Mouse (Mus musculus) myocyte (in vitro differentiated cells): ENCODE measurements around the gene Bckdk. TPM values are rescaled to one million over a fixed set of nuclear protein-coding genes. Genes with fewer than 3 reads are reported as not detected.
A peak's percentile ranks its signal among the peaks of the same experiment; 100 is the strongest.

Experiments
- H3K27me3 ChIP-seq: one replicate; pipeline ENCODE4 v1.6.1; 2011; ENCODE audit not compliant: control insufficient read depth, insufficient read depth, insufficient read length
- H3K36me3 ChIP-seq: one replicate; pipeline ENCODE4 v1.6.1; 2011; ENCODE audit not compliant: control insufficient read depth, insufficient read depth
- H3K4me2 ChIP-seq: one replicate; pipeline ENCODE4 v1.6.1; 2011; ENCODE audit warnings: low read depth, control low read depth
- H3K4me3 ChIP-seq: one replicate; pipeline ENCODE4 v1.5.1; 2011; ENCODE audit warnings: mild to moderate bottlenecking, control low read depth, moderate library complexity
- H3K79me2 ChIP-seq: one replicate; pipeline ENCODE4 v1.6.1; 2011; ENCODE audit not compliant: control insufficient read depth, insufficient read depth
- H3ac ChIP-seq: one replicate; pipeline ENCODE4 v1.6.1; 2011; ENCODE audit not compliant: control insufficient read depth, insufficient read length
- CEBPB ChIP-seq: IDR thresholded peaks from 2 replicates; pipeline ENCODE4 v1.6.1; 2011; ENCODE audit warnings: mild to moderate bottlenecking, moderate library complexity; ENCODE audit not compliant: poor library complexity, insufficient read depth, severe bottlenecking
- E2F4 ChIP-seq: IDR thresholded peaks from one replicate; pipeline ENCODE4 v1.6.1; 2011; ENCODE audit warnings: mild to moderate bottlenecking, control low read depth, moderate library complexity; ENCODE audit not compliant: insufficient read depth
- MAX ChIP-seq: IDR thresholded peaks from one replicate; pipeline ENCODE4 v1.6.1; 2011; ENCODE audit warnings: low read depth, mild to moderate bottlenecking, control low read depth
- MYOD1 ChIP-seq, 3 experiments: IDR thresholded peaks; one replicate each; pipeline ENCODE4 v1.6.1; 2011; ENCODE audit warnings: control low read depth in 2 of 3, low read depth in 2 of 3, mild to moderate bottlenecking in 2 of 3, moderate library complexity in 1 of 3; ENCODE audit not compliant: insufficient read length in 2 of 3, control insufficient read depth in 1 of 3
- MYOG ChIP-seq, 3 experiments: IDR thresholded peaks; one replicate each; pipeline ENCODE4 v1.6.1; 2011; ENCODE audit warnings: control low read depth in 2 of 3, low read depth in 2 of 3, mild to moderate bottlenecking in 2 of 3; ENCODE audit not compliant: insufficient read length in 2 of 3, control insufficient read depth in 1 of 3, insufficient read depth in 1 of 3
- POLR2A ChIP-seq: IDR thresholded peaks from one replicate; pipeline ENCODE4 v1.6.1; 2011; ENCODE audit warnings: low read depth, mild to moderate bottlenecking, control low read depth, moderate library complexity; ENCODE audit not compliant: insufficient read length
- POLR2AphosphoS2 ChIP-seq: IDR thresholded peaks from one replicate; pipeline ENCODE4 v1.6.1; 2011; ENCODE audit warnings: low read depth, control low read depth; ENCODE audit not compliant: insufficient read length
- REST ChIP-seq: IDR thresholded peaks from one replicate; pipeline ENCODE4 v1.6.1; 2011; ENCODE audit warnings: mild to moderate bottlenecking, control low read depth, moderate library complexity; ENCODE audit not compliant: insufficient read depth, insufficient read length
- SRF ChIP-seq: IDR thresholded peaks from one replicate; pipeline ENCODE4 v1.6.1; 2011; ENCODE audit warnings: low read depth; ENCODE audit not compliant: control insufficient read depth, insufficient read length
- TCF12 ChIP-seq: IDR thresholded peaks from one replicate; pipeline ENCODE4 v1.6.1; 2011; ENCODE audit warnings: mild to moderate bottlenecking, control low read depth; ENCODE audit not compliant: poor library complexity, insufficient read depth, severe bottlenecking
- TCF3 ChIP-seq: IDR thresholded peaks from one replicate; pipeline ENCODE4 v1.6.1; 2011; ENCODE audit warnings: low read depth, control low read depth; ENCODE audit not compliant: insufficient read length
- USF1 ChIP-seq: IDR thresholded peaks from one replicate; pipeline ENCODE4 v1.6.1; 2011; ENCODE audit warnings: low read depth, mild to moderate bottlenecking, control low read depth, moderate library complexity
- polyA plus RNA-seq: library from polyadenylated mRNA; unstranded; fragments of >200 nt; fragmentation: generic; extraction: Trizol; gene quantifications from one replicate; pipeline ENCODE4 v1.2.1, GENCODE M21; 2012; ENCODE audit warnings: missing spikeins

Gene Bckdk
- polyA plus RNA-seq, 1 experiment = 53.2 TPM

GRCm38 (mm10) chr7:127876467-127877348, 27.2 kb upstream of the Bckdk start, which contains the start of gene Zfp668:
Gene Zfp668, minus strand, starts transcription at chr7:127876828.
- H3K4me2 ChIP-seq = peak within 1 kb of the TSS; percentile 81
- peaks cover 69% of the 10 kb centered on the region for H3K79me2 ChIP-seq
- peak within 1 kb of the TSS; percentile 83 for H3ac ChIP-seq
- no peak for TF ChIP-seq TCF12
- TF ChIP-seq SRF = no peak
- TF ChIP-seq MYOG (IDR thresholded peaks at IDR 0.05; ENCODE audit: control insufficient read depth in 1 of 3, insufficient read depth in 1 of 3, insufficient read length in 2 of 3, low read depth in 2 of 3) = peak in 1 of 3 experiments; percentile 39
- TF ChIP-seq REST = no peak
- peak; percentile 91 for TF ChIP-seq POLR2AphosphoS2
- TF ChIP-seq USF1 = no peak
- TF ChIP-seq MAX = no peak
- peak; percentile 7 for TF ChIP-seq E2F4
- peak in 1 of 3 experiments; percentile 27 for TF ChIP-seq MYOD1 (IDR thresholded peaks at IDR 0.05; ENCODE audit: control insufficient read depth in 1 of 3, insufficient read length in 2 of 3, low read depth in 2 of 3)
- TF ChIP-seq TCF3 = no peak
- TF ChIP-seq CEBPB = no peak
- TF ChIP-seq POLR2A = peak; percentile 67
- peak within 1 kb of the TSS; percentile 98 for H3K4me3 ChIP-seq
- H3K27me3 ChIP-seq = no peaks in the 10 kb centered on the region
- H3K36me3 ChIP-seq = peaks cover 10% of the 10 kb centered on the region

- Histone ChIP-seq H3K36me3 (peaks cover 10% of the 10 kb centered on the region), H3ac (no peak overlapping the region), H3K4me3 (no peak overlapping the region), H3K79me2 (peaks cover 65% of the 10 kb centered on the region), H3K4me2 (no peak overlapping the region), H3K27me3 (no peaks in the 10 kb centered on the region)
- no peak for TF ChIP-seq MAX
- no peak for TF ChIP-seq E2F4
- no peak for TF ChIP-seq CEBPB
- no peak for TF ChIP-seq TCF12
- TF ChIP-seq POLR2AphosphoS2 = no peak
- TF ChIP-seq REST = no peak
- no peak for TF ChIP-seq TCF3
- no peak for TF ChIP-seq MYOD1 (IDR thresholded peaks at IDR 0.05; ENCODE audit: control insufficient read depth in 1 of 3, insufficient read length in 2 of 3, low read depth in 2 of 3)
- TF ChIP-seq SRF = no peak
Measured at GRCm38 (mm10) chr7:127879301-127879700, 24.6 kb upstream of the Bckdk start.

- no peaks in the 10 kb centered on the region for H3K27me3 ChIP-seq
- peaks cover 16% of the 10 kb centered on the region for H3K36me3 ChIP-seq
- no peak overlapping the region for H3ac ChIP-seq
- TF ChIP-seq MYOD1 (IDR thresholded peaks at IDR 0.05; ENCODE audit: control insufficient read depth in 1 of 3, insufficient read length in 2 of 3, low read depth in 2 of 3) = no peak
- no peak for TF ChIP-seq USF1
- no peak for TF ChIP-seq CEBPB
- TF ChIP-seq TCF12 = no peak
- no peak for TF ChIP-seq MAX
- no peak for TF ChIP-seq MYOG (IDR thresholded peaks at IDR 0.05; ENCODE audit: control insufficient read depth in 1 of 3, insufficient read depth in 1 of 3, insufficient read length in 2 of 3, low read depth in 2 of 3)
- no peak for TF ChIP-seq POLR2A
- TF ChIP-seq TCF3 = no peak
- no peak for TF ChIP-seq REST
- TF ChIP-seq E2F4 = no peak
- no peak for TF ChIP-seq SRF
- no peak for TF ChIP-seq POLR2AphosphoS2
- peaks cover 53% of the 10 kb centered on the region for H3K79me2 ChIP-seq
- no peak overlapping the region for H3K4me2 ChIP-seq
- no peak overlapping the region for H3K4me3 ChIP-seq
Measured at GRCm38 (mm10) chr7:127880431-127880830, 23.5 kb upstream of the Bckdk start.

GRCm38 (mm10) chr7:127885951-127886350, 17.9 kb upstream of the Bckdk start:
- Histone ChIP-seq H3ac (no peak overlapping the region), H3K36me3 (peaks cover 17% of the 10 kb centered on the region), H3K4me3 (no peak overlapping the region), H3K79me2 (peaks cover 28% of the 10 kb centered on the region), H3K4me2 (peak overlapping the region; percentile 38), H3K27me3 (no peaks in the 10 kb centered on the region)
- TF ChIP-seq POLR2AphosphoS2 (peak; percentile 23), CEBPB (no peak), MYOD1 (IDR thresholded peaks at IDR 0.05; ENCODE audit: control insufficient read depth in 1 of 3, insufficient read length in 2 of 3, low read depth in 2 of 3) (peak in 2 of 3 experiments; percentile 42 to 72), MYOG (IDR thresholded peaks at IDR 0.05; ENCODE audit: control insufficient read depth in 1 of 3, insufficient read depth in 1 of 3, insufficient read length in 2 of 3, low read depth in 2 of 3) (peak; percentile 23 to 88 (median 41))
